Mouse (Mus musculus): ENCODE data around the gene Mgat5b. TPM values are rescaled to one million over a fixed set of nuclear protein-coding genes. Genes with fewer than 3 reads are reported as not detected.
"Not testable (repeated sequence)": the region's sequence is repeated elsewhere in the genome, so short reads cannot be mapped to it uniquely, and the experiment has no call there.

Gene Mgat5b
- total and polyA plus RNA-seq, 2 experiments from 2014 or later, result 31.0 to 95.4 TPM

GRCm38 (mm10) chr11:116895402-116895801 lies 23.3 kb upstream of the Mgat5b start:
- 51% methylated on average over 3 of the region's 3 CpGs for WGBS
- H3K36me3 ChIP-seq (ENCODE audit: insufficient read depth), result no peaks in the 10 kb centered on the region
- no peak overlapping the region for H3K27ac ChIP-seq (ENCODE audit: low read depth, low read length)
- H3K4me3 ChIP-seq (ENCODE audit: low read depth, low read length), result no peak overlapping the region
- no peak overlapping the region for H3K4me2 ChIP-seq (ENCODE audit: low read depth)
- TF ChIP-seq CTCF (IDR thresholded peaks at IDR 0.05; ENCODE audit: low read depth), result no peak
- no peak overlapping the region for H3K9ac ChIP-seq
- no peaks in the 10 kb centered on the region for H3K4me1 ChIP-seq (ENCODE audit: insufficient read depth)
- no peaks in the 10 kb centered on the region for H3K27me3 ChIP-seq (ENCODE audit: insufficient read depth, low read length)
- no peak for DNase-seq
- no peak for ATAC-seq
- H3K9me3 ChIP-seq (ENCODE audit: low read length), result no peaks in the 10 kb centered on the region

DNA sequence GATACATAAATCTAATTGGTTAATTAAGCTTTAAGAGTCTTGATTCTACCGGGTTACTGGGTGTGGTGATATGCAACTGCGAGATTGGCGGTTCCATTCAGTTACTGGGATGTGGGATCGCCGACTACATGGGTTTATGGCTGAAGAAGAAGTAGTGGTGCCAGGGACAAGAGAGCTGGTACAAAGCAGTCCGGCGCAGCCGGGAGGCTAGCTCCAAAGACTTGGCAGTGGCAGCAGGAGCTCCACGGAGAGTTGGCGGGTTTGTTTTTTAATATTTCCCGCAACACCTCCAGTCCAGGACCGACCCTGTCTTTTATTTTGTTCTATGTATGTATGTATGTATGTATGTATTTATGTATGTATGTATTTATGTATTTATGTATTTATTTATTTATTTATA lies 19.4 kb upstream of the Mgat5b start:
- no peak for TF ChIP-seq CTCF (IDR thresholded peaks at IDR 0.05; ENCODE audit: low read depth)
- no peak overlapping the region for H3K9ac ChIP-seq
- H3K27me3 ChIP-seq (ENCODE audit: insufficient read depth, low read length), result peaks cover 1% of the 10 kb centered on the region; the same call in 1 of the 2 replicates
- H3K4me2 ChIP-seq (ENCODE audit: low read depth), result no peak overlapping the region
- no peaks in the 10 kb centered on the region for H3K36me3 ChIP-seq (ENCODE audit: insufficient read depth)
- no peak overlapping the region for H3K4me3 ChIP-seq (ENCODE audit: low read depth, low read length)
- H3K4me1 ChIP-seq (ENCODE audit: insufficient read depth), result no peaks in the 10 kb centered on the region
- ATAC-seq, result no peak
- no peak for DNase-seq
- WGBS, result 81% methylated on average over 12 of the region's 12 CpGs
- no peak overlapping the region for H3K27ac ChIP-seq (ENCODE audit: low read depth, low read length)
- no peaks in the 10 kb centered on the region for H3K9me3 ChIP-seq (ENCODE audit: low read length)

- 84% methylated on average over 10 of the region's 10 CpGs for WGBS
- not testable (repeated sequence) for ATAC-seq; H3K27ac ChIP-seq (ENCODE audit: low read depth, low read length)
Measured at GRCm38 (mm10) chr11:116902588-116902987, 16.1 kb upstream of the Mgat5b start.

DNA sequence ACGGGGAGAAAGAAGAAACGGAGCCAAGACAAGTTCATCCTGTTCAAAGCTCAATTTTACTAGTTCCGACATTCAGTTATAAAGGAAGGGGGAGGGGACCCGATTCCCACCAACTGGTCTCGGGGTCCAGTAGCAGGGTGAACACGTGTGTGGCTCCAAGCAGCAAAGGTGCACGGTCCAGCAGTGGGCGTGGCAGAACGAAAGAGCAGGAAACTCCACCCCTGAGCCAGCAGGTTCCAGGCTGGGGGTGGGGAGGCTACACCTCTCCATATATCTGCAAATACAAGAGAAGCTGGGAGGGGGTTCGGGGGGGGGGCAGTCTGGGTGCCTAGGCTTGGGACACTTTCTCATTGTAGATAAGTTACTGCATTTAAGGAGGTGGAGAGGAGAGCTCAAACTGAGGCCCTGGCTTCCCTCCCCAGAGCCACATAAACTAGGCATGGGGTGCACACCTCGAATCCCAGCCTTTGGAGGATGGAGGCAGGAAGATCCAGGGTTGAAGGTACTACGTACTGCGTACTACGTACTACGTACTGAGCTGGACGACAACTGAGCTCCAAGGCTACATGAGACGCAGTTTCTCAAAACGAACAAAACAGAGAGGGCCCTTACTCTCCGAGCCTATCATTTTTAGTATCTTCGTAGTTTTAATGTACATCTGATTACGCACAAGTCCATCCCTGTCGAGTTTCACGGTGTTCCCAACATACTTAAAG lies 12.8 kb upstream of the Mgat5b start:
- no peaks in the 10 kb centered on the region for H3K36me3 ChIP-seq (ENCODE audit: insufficient read depth)
- H3K9ac ChIP-seq, result no peak overlapping the region
- H3K4me2 ChIP-seq (ENCODE audit: low read depth), result peak overlapping the region; percentile 38
- no peak for DNase-seq
- no peak overlapping the region for H3K27ac ChIP-seq (ENCODE audit: low read depth, low read length)
- 2% methylated on average over 23 of the region's 23 CpGs for WGBS
- H3K4me3 ChIP-seq (ENCODE audit: low read depth, low read length), result peak overlapping the region; percentile 8; the same call in 1 of the 2 replicates
- H3K9me3 ChIP-seq (ENCODE audit: low read length), result no peaks in the 10 kb centered on the region
- no peak for TF ChIP-seq CTCF (IDR thresholded peaks at IDR 0.05; ENCODE audit: low read depth)
- peaks cover 12% of the 10 kb centered on the region for H3K27me3 ChIP-seq (ENCODE audit: insufficient read depth, low read length)
- ATAC-seq, result no peak
- no peaks in the 10 kb centered on the region; the same call in 1 of the 2 replicates for H3K4me1 ChIP-seq (ENCODE audit: insufficient read depth)

More at GRCm38 (mm10) chr11:116902588-116902987, 16.1 kb upstream of the Mgat5b start:
- H3K4me2 ChIP-seq (ENCODE audit: low read depth); H3K9ac ChIP-seq; H3K9me3 ChIP-seq (ENCODE audit: low read length); H3K36me3 ChIP-seq (ENCODE audit: insufficient read depth); H3K4me1 ChIP-seq (ENCODE audit: insufficient read depth); DNase-seq; H3K4me3 ChIP-seq (ENCODE audit: low read depth, low read length): not testable (repeated sequence)
- peaks cover 12% of the 10 kb centered on the region for H3K27me3 ChIP-seq (ENCODE audit: insufficient read depth, low read length)

GRCm38 (mm10) chr11:116913573-116913972 lies 5.1 kb upstream of the Mgat5b start:
- H3K27ac ChIP-seq (ENCODE audit: low read depth, low read length), result no peak overlapping the region
- H3K9ac ChIP-seq, result no peak overlapping the region
- H3K27me3 ChIP-seq (ENCODE audit: insufficient read depth, low read length), result no peaks in the 10 kb centered on the region
- peaks cover 8% of the 10 kb centered on the region; the same call in 1 of the 2 replicates for H3K4me1 ChIP-seq (ENCODE audit: insufficient read depth)
- H3K36me3 ChIP-seq (ENCODE audit: insufficient read depth), result no peaks in the 10 kb centered on the region
- TF ChIP-seq CTCF (IDR thresholded peaks at IDR 0.05; ENCODE audit: low read depth), result no peak
- ATAC-seq (no peak), DNase-seq (peak; percentile 44)
- no peak overlapping the region for H3K4me3 ChIP-seq (ENCODE audit: low read depth, low read length)
- no peak overlapping the region for H3K4me2 ChIP-seq (ENCODE audit: low read depth)
- 37% methylated on average over 16 of the region's 16 CpGs for WGBS
- no peaks in the 10 kb centered on the region for H3K9me3 ChIP-seq (ENCODE audit: low read length)

DNA sequence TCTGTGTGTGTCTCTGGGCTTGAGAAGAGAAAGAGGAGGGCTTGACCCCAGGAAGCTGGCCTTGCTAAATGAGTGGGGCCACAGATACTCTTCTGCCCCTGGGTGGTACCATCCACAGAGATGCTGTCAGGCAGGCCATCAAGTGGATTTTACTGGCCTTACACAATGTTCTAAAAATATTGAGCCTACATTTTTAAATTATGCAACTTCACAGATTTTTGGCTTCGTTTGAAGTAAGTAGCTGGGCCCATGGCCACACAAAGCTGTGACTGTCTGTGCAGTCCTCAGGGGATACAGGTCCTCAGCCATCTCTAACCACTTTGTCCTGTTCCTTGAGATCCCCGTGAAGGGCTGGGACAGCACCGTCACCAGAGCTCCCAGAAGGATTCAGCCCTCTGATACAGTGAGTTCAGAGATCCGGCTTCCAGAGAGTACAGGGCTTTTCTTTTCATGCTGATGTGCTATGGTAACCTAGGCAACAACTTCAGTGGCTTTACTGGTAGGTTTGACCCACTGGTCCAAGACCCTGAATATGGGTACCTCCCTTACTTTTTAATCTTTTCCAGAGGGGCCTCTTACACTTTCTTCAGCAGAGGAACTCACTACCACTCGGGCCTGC lies 4.3 kb upstream of the Mgat5b start:
- no peak overlapping the region for H3K27ac ChIP-seq (ENCODE audit: low read depth, low read length)
- 48% methylated on average over 5 of the region's 5 CpGs for WGBS
- no peaks in the 10 kb centered on the region for H3K36me3 ChIP-seq (ENCODE audit: insufficient read depth)
- TF ChIP-seq CTCF (IDR thresholded peaks at IDR 0.05; ENCODE audit: low read depth), result no peak
- no peak overlapping the region for H3K4me2 ChIP-seq (ENCODE audit: low read depth)
- no peaks in the 10 kb centered on the region for H3K27me3 ChIP-seq (ENCODE audit: insufficient read depth, low read length)
- DNase-seq, result no peak
- H3K9me3 ChIP-seq (ENCODE audit: low read length), result no peaks in the 10 kb centered on the region
- H3K4me1 ChIP-seq (ENCODE audit: insufficient read depth), result peaks cover 8% of the 10 kb centered on the region; the same call in 1 of the 2 replicates
- ATAC-seq, result no peak
- H3K4me3 ChIP-seq (ENCODE audit: low read depth, low read length), result no peak overlapping the region
- no peak overlapping the region for H3K9ac ChIP-seq

- DNase-seq, result no peak
- Histone ChIP-seq H3K4me3 (ENCODE audit: low read depth, low read length) (no peak overlapping the region), H3K4me2 (ENCODE audit: low read depth) (no peak overlapping the region), H3K9me3 (ENCODE audit: low read length) (no peaks in the 10 kb centered on the region), H3K27me3 (ENCODE audit: insufficient read depth, low read length) (no peaks in the 10 kb centered on the region), H3K9ac (no peak overlapping the region), H3K27ac (ENCODE audit: low read depth, low read length) (no peak overlapping the region), H3K4me1 (ENCODE audit: insufficient read depth) (peaks cover 8% of the 10 kb centered on the region; the same call in 1 of the 2 replicates), H3K36me3 (ENCODE audit: insufficient read depth) (no peaks in the 10 kb centered on the region)
- no peak for TF ChIP-seq CTCF (IDR thresholded peaks at IDR 0.05; ENCODE audit: low read depth)
- WGBS, result 91% methylated on average over 3 of the region's 3 CpGs
- no peak for ATAC-seq
Measured at GRCm38 (mm10) chr11:116915241-116915640, 3.4 kb upstream of the Mgat5b start.
